Mouse (Mus musculus): Measurements from ENCODE around the gene Sacs.

The Sacs gene

DNA sequence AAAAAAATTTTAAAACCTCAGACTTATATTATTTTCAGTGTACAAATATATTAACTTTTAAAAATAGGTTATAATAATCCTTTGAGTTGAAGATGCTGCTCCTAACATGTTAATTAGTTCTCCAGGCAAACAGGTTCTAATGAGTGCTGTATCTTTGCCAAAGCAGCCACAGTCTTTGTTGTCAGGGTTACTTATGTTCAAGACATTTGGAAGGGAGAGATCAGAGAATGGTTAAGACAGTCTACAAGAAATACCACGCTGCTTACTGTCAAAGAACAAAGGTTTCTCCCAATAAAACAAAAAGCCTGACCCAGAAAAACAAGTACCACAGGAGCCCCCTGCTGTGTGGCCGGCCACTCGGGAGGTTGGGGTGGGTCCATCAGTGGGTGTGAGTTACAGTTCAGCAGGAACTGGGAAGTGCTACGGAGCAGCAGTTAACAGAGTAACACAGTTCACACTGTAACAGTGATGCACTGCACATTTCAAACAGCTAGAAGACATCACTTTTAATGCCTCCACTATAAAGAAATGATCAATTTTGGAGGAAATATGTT is 98.9 kb downstream of the Sacs start:
- no peak for DNase-seq (ENCODE audit: low spot score in 2 of 2)

DNA sequence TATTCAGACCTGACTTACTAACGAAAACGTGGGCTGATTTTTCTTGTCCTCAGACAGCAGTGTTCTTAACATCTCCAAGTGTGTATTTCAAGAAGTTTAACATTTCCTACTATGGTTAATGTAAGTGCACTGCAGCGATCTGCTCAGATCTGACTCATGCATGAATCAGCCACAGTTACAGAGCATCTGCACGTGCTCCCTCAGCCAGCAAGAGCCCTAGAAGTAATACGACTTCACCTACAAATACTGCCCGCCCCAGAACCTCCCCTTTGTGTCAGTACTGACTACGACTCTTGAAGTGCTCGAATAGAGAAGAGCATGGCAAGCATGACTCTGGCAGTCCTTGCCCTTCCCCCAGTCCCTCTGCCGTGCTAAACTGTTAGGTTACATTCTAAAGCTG is 100.5 kb downstream of the Sacs start:
- DNase-seq (ENCODE audit: low spot score in 2 of 2) = no peak

DNA sequence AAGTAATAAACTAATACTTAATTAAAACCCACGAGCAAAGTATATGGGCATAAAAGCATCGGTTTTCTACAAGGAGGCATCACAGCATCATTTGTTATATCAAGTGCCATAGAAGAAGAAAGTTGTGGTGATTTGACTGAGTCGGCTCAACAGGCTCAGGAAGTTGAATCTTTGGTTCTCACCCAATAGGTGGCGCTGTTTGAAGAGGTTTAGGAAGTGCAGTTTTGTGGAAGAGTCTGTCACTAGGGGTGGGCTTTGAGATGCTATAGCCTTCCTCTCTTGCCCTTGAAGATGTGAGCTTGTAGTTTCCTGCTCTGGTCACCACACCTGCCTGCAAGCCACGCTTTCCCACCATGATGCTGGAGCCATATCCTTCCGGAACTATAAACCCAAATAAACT is 104.4 kb downstream of the Sacs start:
- no peak for DNase-seq (ENCODE audit: low spot score in 2 of 2)

DNA sequence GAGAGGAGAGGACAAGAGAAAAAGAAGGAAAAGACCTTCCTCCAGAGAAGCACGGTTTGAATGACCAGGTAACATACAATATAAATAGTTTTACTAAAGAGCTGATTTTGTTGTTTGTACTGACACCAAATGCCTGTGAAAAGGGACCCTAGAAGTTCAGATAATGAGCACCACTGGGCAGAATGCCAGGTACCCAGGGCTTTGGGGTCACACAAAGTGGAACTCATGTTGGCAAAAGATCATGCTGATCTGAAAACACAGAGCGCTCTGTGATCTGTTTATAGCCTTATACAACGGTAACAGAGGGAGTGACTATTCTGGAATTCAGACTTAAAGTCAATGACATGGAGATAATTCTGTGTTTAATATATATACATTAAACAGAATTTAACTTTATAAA is 108.2 kb downstream of the Sacs start:
- no peak for DNase-seq (ENCODE audit: low spot score in 2 of 2)

DNA sequence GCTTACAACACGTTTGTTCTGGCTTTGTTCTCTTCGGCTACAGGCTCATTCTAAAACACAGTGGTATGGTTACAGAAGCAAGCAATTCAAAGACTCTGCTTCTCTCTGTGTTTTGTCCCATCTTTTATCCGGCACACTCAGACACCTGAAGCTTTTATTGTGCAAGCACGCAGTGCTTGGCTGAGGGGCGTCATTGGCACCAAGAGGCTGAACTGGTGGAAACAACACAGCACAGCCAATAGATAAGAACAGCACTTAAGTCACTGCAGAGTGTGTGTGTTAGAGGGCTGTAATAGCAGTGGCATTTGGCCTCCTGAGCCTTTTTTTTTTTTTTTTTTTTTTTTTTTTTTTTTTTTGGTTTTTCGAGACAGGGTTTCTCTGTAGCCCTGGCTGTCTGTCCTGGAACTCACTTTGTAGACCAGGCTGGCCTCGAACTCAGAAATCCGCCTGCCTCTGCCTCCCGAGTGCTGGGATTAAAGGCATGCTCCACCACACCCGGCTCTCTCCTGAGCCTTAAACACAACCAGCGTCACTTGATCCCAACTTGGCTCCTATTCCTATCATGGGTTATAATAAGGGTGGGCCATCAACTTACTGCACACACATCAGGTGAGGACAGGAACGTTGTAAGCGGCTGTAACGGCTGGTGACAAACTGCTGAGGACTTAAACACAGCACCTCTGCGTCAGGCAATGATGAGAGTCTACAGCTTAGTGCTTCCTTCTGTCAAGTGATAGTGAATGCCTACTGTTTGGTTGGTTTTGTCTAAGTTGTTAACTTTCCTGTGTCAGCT is 114.5 kb downstream of the Sacs start:
- no peak for DNase-seq (ENCODE audit: low spot score in 2 of 2)

DNA sequence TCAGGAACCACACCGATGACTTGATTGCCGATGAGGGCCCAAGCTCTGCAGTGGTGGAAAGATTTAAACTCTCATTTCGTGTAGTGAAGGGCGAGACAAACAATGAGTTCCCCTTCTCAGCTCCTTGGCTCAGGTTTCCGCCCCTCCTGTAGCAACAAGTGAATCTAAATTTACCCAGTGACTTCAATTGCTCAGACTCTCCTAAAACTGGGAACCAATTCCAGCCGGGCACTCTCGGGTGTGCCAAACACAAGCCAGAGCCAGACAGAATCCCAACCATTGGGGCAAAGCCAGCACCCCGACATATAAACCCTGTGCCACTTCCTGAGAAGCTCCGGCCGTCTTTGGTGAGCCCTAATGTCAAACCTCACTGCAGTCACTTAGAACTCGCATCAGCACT is 120.1 kb downstream of the Sacs start, which contains the start of gene Sgcg:
Sgcg (minus strand) TSS at position 139 of the 400 bp plus-strand sequence.
- DNase-seq (ENCODE audit: low spot score in 2 of 2) = no peak

DNA sequence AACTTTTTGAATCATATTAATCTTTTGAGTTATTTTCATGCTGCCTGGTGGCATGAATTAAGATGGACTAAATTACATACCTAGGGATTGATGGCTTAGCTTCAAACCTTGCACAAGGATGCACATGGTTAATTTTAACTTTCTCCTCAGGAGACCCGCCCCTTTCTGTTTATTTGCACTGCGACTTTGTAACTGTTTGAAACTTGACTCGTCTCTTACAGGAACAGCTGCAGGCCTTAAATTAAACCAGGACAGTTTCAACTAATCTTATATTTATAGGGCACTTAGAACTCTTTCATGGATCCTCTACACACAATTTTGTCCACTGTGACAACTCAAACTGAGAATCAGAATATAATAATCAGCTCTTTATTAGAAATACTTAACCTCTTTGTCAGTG is 120.8 kb downstream of the Sacs start:
- DNase-seq (ENCODE audit: low spot score in 2 of 2) = no peak

DNA sequence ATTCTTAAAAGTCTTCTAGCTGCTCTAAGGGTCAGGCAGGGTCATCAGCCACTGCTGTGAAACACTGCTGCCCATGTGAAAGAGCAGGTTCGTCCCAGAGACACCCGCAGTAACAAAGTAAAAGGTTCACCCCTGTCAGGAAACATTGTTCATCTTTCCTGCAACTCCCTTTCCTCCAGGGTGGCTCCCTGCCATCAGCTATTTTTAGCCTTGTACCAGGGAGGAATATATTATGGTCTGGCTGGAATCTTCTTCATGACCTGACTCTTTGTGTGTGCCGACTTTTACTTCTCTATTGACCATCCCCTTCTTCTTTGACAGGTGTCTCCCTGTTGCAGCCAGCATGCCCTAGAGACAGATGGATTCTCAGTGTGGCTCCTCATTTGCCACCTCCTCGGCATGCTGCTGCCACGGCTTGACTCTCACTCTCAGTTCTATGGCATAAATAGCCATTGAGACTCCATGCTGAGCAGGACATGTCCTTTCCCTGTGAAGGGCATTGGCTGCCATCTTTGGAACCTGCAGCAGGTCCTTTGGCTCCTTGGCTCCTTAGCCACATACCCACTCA is 129.7 kb downstream of the Sacs start:
- no peak for DNase-seq (ENCODE audit: low spot score in 2 of 2)

DNA sequence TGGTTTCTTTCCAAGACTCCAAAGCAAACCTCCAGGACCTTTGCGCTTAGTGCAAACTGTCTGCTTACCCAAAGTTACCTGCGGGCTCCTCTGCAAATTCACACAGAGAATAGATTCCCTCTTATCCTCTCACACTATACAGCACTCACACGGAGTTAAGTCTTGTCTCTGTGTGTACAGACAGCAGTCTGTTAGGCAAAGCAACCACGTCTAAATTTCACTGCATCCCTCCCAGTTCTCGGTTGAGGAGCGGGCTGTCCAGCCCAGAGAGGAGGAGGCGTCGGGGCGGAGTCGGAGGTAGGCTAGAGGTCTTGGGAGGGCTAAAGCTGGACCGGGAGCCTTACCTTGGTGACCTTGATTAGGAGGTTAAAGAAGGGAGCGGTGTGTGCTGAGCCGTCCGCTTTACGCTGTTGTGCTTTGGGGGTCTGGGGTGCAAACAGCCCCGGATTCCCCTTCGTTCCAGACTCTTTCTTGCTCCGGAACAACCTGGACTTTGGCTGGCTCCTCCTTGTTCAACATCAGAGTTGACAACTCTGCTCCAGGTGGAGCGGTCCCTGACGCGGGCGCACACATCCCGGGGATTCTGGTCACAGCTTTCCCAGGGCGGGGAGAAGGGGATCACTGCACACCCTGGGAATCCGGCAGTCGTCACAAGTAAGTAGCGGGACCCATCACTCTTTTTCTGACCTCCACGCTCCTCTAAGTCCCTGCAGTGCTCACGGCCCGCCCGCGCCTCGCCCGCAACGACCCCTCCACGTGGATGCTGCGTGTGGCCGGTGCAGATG is 136.3 kb downstream of the Sacs start:
- no peak for DNase-seq (ENCODE audit: low spot score in 2 of 2)

DNA sequence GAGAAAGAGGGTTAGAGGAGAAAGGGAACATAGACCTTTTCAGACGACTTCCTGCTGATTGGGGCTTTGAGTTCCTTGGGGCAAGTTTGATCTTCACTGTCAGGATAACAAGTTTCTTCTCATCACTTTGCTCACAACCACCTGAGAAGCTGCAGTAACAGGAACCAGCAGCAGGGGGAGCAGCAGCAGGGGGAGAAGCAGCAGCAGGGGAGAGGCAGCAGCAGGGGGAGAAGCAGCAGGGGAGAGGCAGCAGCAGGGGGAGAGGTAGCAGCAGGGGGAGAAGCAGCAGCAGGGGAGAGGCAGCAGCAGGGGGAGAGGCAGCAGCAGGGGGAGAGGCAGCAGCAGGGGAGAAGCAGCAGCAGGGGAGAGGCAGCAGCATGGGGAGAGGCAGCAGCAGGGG is 139.0 kb downstream of the Sacs start:
- peak; percentile 27 to 37 for DNase-seq (ENCODE audit: low spot score in 2 of 2)

DNA sequence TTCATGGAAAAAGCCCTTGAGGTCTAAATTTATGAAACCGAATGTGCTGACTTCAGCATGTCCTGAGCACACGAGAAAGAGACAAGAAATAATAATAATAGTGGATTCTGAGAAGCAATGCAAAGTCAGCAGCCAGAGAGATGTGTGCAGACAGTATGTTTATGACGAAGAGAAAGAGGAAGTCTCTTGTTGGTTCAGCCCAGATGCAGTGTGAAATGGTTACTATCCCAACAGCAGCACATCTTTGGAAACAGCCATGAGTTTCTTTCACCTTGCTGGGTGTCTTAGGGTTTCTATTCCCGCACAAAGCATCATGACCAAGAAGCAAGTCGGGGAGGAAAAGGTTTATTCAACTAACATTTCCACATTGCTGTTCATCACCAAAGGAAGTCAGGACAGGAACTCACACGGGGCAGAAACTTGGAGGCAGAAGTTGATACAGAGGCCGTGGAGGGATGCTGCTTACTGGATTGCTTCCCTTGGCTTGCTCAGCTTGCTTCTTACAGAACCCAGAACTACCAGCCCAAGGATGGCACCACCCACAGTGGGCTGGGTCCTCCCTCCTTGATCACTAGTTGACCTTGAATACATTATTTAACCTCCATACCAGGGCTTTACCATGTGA is 140.5 kb downstream of the Sacs start:
- peak; percentile 13 to 15 for DNase-seq (ENCODE audit: low spot score in 2 of 2)

DNA sequence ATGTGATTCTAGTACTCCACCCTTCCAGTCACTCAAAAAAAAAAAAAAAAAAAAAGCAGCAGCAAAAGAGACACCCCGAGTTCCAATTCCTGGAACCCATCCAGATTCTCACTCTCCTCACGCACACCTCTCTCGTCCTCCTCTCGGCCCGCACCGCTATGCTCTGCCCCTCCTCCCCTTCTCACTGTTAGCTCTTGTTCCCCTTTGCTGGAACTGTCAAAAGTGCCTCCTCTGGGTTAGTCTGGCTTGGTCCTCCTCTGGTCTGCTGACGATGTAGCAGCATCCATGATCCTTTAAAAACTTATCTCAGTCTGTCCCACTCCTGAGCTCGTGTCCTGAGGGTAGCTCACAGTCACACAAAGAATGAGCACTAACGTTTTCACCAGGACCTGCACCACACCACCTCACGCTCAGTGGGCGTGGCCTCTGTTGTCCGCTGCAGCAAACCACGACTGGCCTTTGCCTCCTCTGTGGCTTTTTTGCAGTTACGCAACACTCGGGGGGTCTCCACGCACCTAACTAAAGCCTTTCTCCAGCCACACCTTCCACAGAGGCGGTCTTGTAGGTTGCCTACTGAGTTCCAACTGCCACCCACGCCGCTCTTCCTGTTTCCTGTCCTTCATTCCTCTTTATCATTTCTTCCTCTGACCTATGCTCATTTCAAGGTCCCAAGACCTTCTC is 150.5 kb downstream of the Sacs start:
- no peak for DNase-seq (ENCODE audit: low spot score in 2 of 2)

All from spleen, postnatal 36 days (tissue).